Mouse (Mus musculus) CH12F3 (cell line): ENCODE measurements around the gene Rxfp2.

Experiments
- in situ Hi-C: fragments of 300-500 bp; cut with MboI; formaldehyde crosslinking; loops from 2 replicates; pipeline ENCODE4 v1.14.3; 2020; ENCODE audit warnings: low sequenced_read_pairs

Rxfp2 gene

GRCm38 (mm10) chr5:150114007-150114406 is 95.5 kb downstream of the Rxfp2 start:
- in situ Hi-C loops, result no loop called here

GRCm38 (mm10) chr5:150114778-150115177 is 96.3 kb downstream of the Rxfp2 start:
- in situ Hi-C loops, result no loop called here

GRCm38 (mm10) chr5:150115271-150116092 is 97.0 kb downstream of the Rxfp2 start:
- in situ Hi-C loops, result no loop called here

GRCm38 (mm10) chr5:150116216-150116905 is 97.9 kb downstream of the Rxfp2 start:
- in situ Hi-C loops, result no loop called here

GRCm38 (mm10) chr5:150116906-150117216 is 98.4 kb downstream of the Rxfp2 start:
- in situ Hi-C loops, result no loop called here

GRCm38 (mm10) chr5:150118124-150118454 is 99.6 kb downstream of the Rxfp2 start:
- in situ Hi-C loops, result no loop called here

GRCm38 (mm10) chr5:150118455-150119241 is 100.2 kb downstream of the Rxfp2 start, which contains the start of gene Fry:
Fry (plus strand) TSS chr5:150118645.
- in situ Hi-C loops, result no loop called here

GRCm38 (mm10) chr5:150120676-150121075 is 102.2 kb downstream of the Rxfp2 start:
- in situ Hi-C loops, result no loop called here

- in situ Hi-C loops, result no loop called here
These were observed 103.6 kb downstream of the Rxfp2 start for GRCm38 (mm10) chr5:150122095-150122494.

- in situ Hi-C loops, result no loop called here
These were observed 104.1 kb downstream of the Rxfp2 start for GRCm38 (mm10) chr5:150122571-150122970.

GRCm38 (mm10) chr5:150125920-150126319 is 107.4 kb downstream of the Rxfp2 start:
- in situ Hi-C loops, result no loop called here

GRCm38 (mm10) chr5:150128432-150128831 is 110.0 kb downstream of the Rxfp2 start:
- in situ Hi-C loops, result no loop called here

- in situ Hi-C loops, result no loop called here
These were observed 111.7 kb downstream of the Rxfp2 start for GRCm38 (mm10) chr5:150130144-150130543.

GRCm38 (mm10) chr5:150131166-150131565 is 112.7 kb downstream of the Rxfp2 start:
- in situ Hi-C loops, result no loop called here
